9 mouse cellular contexts compared by ENCODE assay signal in the genomic region with DNA sequence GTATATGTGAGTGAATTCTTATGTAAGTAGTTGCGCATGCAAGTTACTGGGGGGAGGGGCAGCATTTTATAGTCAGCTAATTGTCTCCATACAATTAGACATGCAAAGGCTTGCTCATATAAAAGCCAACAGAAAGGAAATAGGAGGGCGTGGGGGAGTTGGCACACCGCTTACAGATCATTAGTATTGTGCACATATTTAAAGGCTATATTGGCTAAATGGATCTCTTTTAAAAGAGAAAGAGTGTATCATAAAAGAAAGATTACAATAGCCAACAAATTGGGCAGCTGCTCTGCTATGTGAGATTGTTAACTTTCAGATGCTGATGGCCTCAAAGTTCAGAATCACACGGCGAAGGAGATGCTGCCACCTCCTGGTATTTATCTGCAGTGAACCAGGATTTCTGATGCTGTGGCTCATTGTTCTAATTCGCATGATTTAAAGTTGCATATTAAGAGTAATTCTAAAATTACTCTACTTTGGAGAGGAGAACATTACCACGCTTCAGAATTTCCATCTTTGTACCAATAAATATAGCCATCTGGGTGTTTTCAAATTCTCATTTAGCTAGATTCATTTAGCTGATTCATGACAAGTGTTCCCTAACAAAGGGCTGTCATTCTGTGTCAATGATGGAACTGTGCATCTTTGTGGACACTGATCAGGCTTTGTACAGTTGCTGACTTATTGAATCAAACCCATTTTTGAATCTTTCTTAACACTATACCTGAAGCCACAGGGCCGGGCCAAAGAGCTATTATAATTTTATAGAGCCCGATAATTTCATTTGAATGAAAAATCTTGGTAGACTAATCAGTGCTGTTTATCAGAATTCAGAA.
A peak's percentile ranks its signal among the peaks of the same experiment; 100 is the strongest.
DNase-seq lines count a peak whose midpoint lies in the region; ATAC-seq and TF ChIP-seq lines count a peak whose summit lies in the region.
"Had no signal": no experiment of that assay in that cellular context is flagged by ENCODE, and none has a peak within 500 bp of the region (broad histone marks: within the 10 kb centered on the region; RNA-seq: fewer than 3 reads in every experiment).

No protein-coding gene starts in this region.

- H3K4me2 ChIP-seq in kidney, embryonic 16.5 days (replicated peaks; ENCODE audit: low read depth, low read length): no peak overlapping the region
- H3K4me2 ChIP-seq in embryonic facial prominence, embryonic 14.5 days (ENCODE audit: low read depth, low read length): no peak overlapping the region
- H3K4me2 ChIP-seq: hindbrain, embryonic 15.5 days had no signal

- CTCF ChIA-PET in Patski (lab: Charles Lee): interaction anchor here (0.7 to 3.6 kb wide), 12 partner anchors 8 to 335 kb away, joined by 3 to 23 read pairs (median 3); no protein-coding TSS in a partner anchor

- in situ Hi-C loops in Patski (cut with MboI; ENCODE audit: low pct_unique_long_range_greater_than_20kb): loop anchor here (5.0 to 10.0 kb wide), 2 partner anchors 267 to 650 kb away; no protein-coding TSS in a partner anchor

- peak; percentile 80 for TF ChIP-seq CTCF in kidney, adult 2 months (conservative IDR thresholded peaks at IDR 0.05; ENCODE audit: insufficient read depth, insufficient read length, low read depth, low read length)
- TF ChIP-seq CTCF in Patski (IDR thresholded peaks at IDR 0.05): peak; percentile 86
- no peak for TF ChIP-seq CTCF in thymus, adult 2 months (IDR thresholded peaks at IDR 0.05; ENCODE audit: borderline replicate concordance, control insufficient read depth, extremely low read depth, insufficient read depth, low read length, poor library complexity)

- ATAC-seq in kidney, embryonic 16.5 days (ENCODE audit: low FRiP score, low TSS enrichment): no peak
- ATAC-seq in Patski: no peak
- ATAC-seq in embryonic facial prominence, embryonic 14.5 days (ENCODE audit: low read depth): no peak
- peak; percentile 70; the same call in 1 of the 2 replicates for ATAC-seq in megakaryocyte-erythroid progenitor cell, adult 5-6 weeks (replicated peaks; ENCODE audit: low FRiP score, low TSS enrichment, poor library complexity, severe bottlenecking)
- no peak for ATAC-seq in cerebellum, adult (ENCODE audit: insufficient number of reproducible peaks, low FRiP score, low TSS enrichment)

- POLR2A ChIA-PET in Patski (lab: Charles Lee): no interaction called here

- H3K4me3 ChIP-seq in kidney, adult 2 months (ENCODE audit: insufficient read depth, low read depth, low read length): no peak overlapping the region
- no peak overlapping the region for H3K4me3 ChIP-seq in kidney, embryonic 16.5 days (ENCODE audit: low read length)
- H3K4me3 ChIP-seq in embryonic facial prominence, embryonic 14.5 days (ENCODE audit: low read depth, low read length): no peak overlapping the region
- H3K4me3 ChIP-seq in thymus, adult 2 months (ENCODE audit: control insufficient read depth, insufficient read depth, low read length): no peak overlapping the region
- H3K4me3 ChIP-seq: hindbrain, embryonic 15.5 days had no signal

- no peak overlapping the region for H3K9ac ChIP-seq in kidney, embryonic 16.5 days (replicated peaks; ENCODE audit: low read length)
- H3K9ac ChIP-seq in embryonic facial prominence, embryonic 14.5 days (ENCODE audit: low read depth, low read length): no peak overlapping the region
- H3K9ac ChIP-seq: hindbrain, embryonic 15.5 days had no signal

- no peaks in the 10 kb centered on the region for H3K9me3 ChIP-seq in kidney, embryonic 16.5 days (ENCODE audit: low read length)
- no peaks in the 10 kb centered on the region for H3K9me3 ChIP-seq in embryonic facial prominence, embryonic 14.5 days (ENCODE audit: control insufficient read depth, low read length)
- H3K9me3 ChIP-seq: hindbrain, embryonic 15.5 days had no signal

- H3K27ac ChIP-seq in kidney, adult 2 months (ENCODE audit: insufficient read depth, low read depth, low read length): no peak overlapping the region
- H3K27ac ChIP-seq in kidney, embryonic 16.5 days (ENCODE audit: low read length): no peak overlapping the region
- no peak overlapping the region for H3K27ac ChIP-seq in embryonic facial prominence, embryonic 14.5 days (replicated peaks; ENCODE audit: low read depth, low read length)
- H3K27ac ChIP-seq in thymus, adult 2 months (ENCODE audit: control insufficient read depth, insufficient read depth, low read length): no peak overlapping the region
- H3K27ac ChIP-seq: hindbrain, embryonic 15.5 days had no signal

- H3K27me3 ChIP-seq in kidney, adult 2 months (replicated peaks; ENCODE audit: control insufficient read depth, insufficient read depth, low read length): no peaks in the 10 kb centered on the region
- H3K27me3 ChIP-seq in kidney, embryonic 16.5 days (ENCODE audit: insufficient read depth, low read length): no peaks in the 10 kb centered on the region
- peaks cover 17% of the 10 kb centered on the region for H3K27me3 ChIP-seq in Patski
- no peaks in the 10 kb centered on the region for H3K27me3 ChIP-seq in embryonic facial prominence, embryonic 14.5 days (replicated peaks; ENCODE audit: control insufficient read depth, insufficient read depth, low read length)
- H3K27me3 ChIP-seq in thymus, adult 2 months (ENCODE audit: control insufficient read depth, insufficient read depth, low read length): no peaks in the 10 kb centered on the region
- H3K27me3 ChIP-seq: hindbrain, embryonic 15.5 days had no signal

- peak; percentile 51 for DNase-seq in kidney, adult 2 months
- no peak for DNase-seq in Patski (ENCODE audit: low read depth, low spot score)
- DNase-seq in embryonic facial prominence, embryonic 14.5 days (ENCODE audit: low spot score): peak; percentile 73
- peak; percentile 40 to 60 for DNase-seq in kidney, postnatal 4 days
- DNase-seq in thymus, adult 2 months: no peak

- no peaks in the 10 kb centered on the region for H3K36me3 ChIP-seq in kidney, adult 2 months (ENCODE audit: control insufficient read depth, insufficient read depth, low read length)
- H3K36me3 ChIP-seq in kidney, embryonic 16.5 days (ENCODE audit: insufficient read depth, low read length): no peaks in the 10 kb centered on the region
- H3K36me3 ChIP-seq in embryonic facial prominence, embryonic 14.5 days (ENCODE audit: control insufficient read depth, insufficient read depth, low read length): no peaks in the 10 kb centered on the region
- H3K36me3 ChIP-seq in thymus, adult 2 months (ENCODE audit: control insufficient read depth, insufficient read depth, low read length): no peaks in the 10 kb centered on the region
- H3K36me3 ChIP-seq: hindbrain, embryonic 15.5 days had no signal

- no peak for TF ChIP-seq POLR2A in kidney, adult 2 months (IDR thresholded peaks at IDR 0.05; ENCODE audit: low read depth, low read length)
- TF ChIP-seq POLR2A in thymus, adult 2 months (IDR thresholded peaks at IDR 0.05; ENCODE audit: control insufficient read depth, extremely low read depth, insufficient read depth, low read length, poor library complexity): no peak

- H3K4me1 ChIP-seq in kidney, adult 2 months (ENCODE audit: control insufficient read depth, insufficient read depth, low read length): no peaks in the 10 kb centered on the region
- no peaks in the 10 kb centered on the region; the same call in none of the 2 replicates for H3K4me1 ChIP-seq in kidney, embryonic 16.5 days (ENCODE audit: insufficient read depth, low read length)
- H3K4me1 ChIP-seq in embryonic facial prominence, embryonic 14.5 days (ENCODE audit: control insufficient read depth, insufficient read depth, low read length): peaks cover 12% of the 10 kb centered on the region
- no peaks in the 10 kb centered on the region for H3K4me1 ChIP-seq in thymus, adult 2 months (replicated peaks; ENCODE audit: control insufficient read depth, insufficient read depth, low read length)

- 45% methylated on average over 9 of the region's 9 CpGs for WGBS in kidney, adult 2 months
- 40% methylated on average over 9 of the region's 9 CpGs for WGBS in kidney, embryonic 16.5 days
- WGBS in embryonic facial prominence, embryonic 14.5 days: 40% methylated on average over 9 of the region's 9 CpGs
- WGBS in thymus, adult 2 months: 62% methylated on average over 9 of the region's 9 CpGs

Comparison
In these comparisons a context has a peak if more than half of its experiments do, and no peak if none do; other contexts are left out.
1. DNase-seq: peak in kidney, adult 2 months (single experiment), embryonic facial prominence, embryonic 14.5 days (single experiment) and kidney, postnatal 4 days (2 of 2); none in Patski (single experiment) and thymus, adult 2 months (single experiment).